Mouse (Mus musculus): ENCODE measurements around the gene Vmn2r66.

The Vmn2r66 gene

GRCm38 (mm10) chr7:85012168-85012567 is at the start of gene Vmn2r66:
TSS of gene Vmn2r66 (minus strand) at chr7:85012268.
- DNase-seq (ENCODE audit: low read depth, low spot score): no peak

GRCm38 (mm10) chr7:84996694-84997093 is 15.4 kb downstream of the Vmn2r66 start:
- no peak for DNase-seq (ENCODE audit: low read depth, low spot score)

GRCm38 (mm10) chr7:84964015-84964414 is 48.1 kb downstream of the Vmn2r66 start, which contains the start of gene Vmn2r65:
TSS of gene Vmn2r65 (minus strand) at chr7:84964115.
- DNase-seq (ENCODE audit: low read depth, low spot score): no peak

Measured in skeletal muscle tissue, adult 2 months (tissue).